Mouse (Mus musculus): ENCODE results near the gene Cpa4. TPM values are rescaled to one million over a fixed set of nuclear protein-coding genes. Genes with fewer than 3 reads are reported as not detected.

Gene Cpa4
- polyA plus RNA-seq, 1 experiment from 2014 or later = 5.6 TPM

DNA sequence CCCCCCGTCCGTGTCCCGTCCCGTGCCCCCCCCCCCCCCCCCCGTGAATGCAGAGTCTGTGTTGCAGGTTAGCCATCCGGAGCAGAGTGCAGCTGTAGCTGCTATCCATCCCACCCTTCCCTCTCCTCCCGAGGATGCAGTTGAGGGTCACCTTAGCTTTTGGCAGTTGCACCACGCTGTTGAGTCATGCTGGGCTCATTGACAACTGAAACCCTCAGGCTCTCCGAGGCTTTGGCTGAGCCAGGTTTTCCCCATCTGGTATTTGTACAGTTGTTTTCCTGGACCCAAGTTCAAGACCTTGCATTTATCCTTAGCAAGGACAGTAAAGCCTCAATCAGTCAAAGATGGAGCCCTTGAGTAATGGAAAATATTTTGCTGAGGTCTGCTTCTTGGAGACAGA, 12.1 kb upstream of the Cpa4 start:
- H3K4me1 ChIP-seq (replicated peaks; ENCODE audit: control insufficient read depth, insufficient read depth, low read length) = peaks cover 6% of the 10 kb centered on the region; the same call in 1 of the 2 replicates
- no peak overlapping the region for H3K4me2 ChIP-seq (ENCODE audit: low read depth, low read length, severe bottlenecking)
- H3K36me3 ChIP-seq (ENCODE audit: control insufficient read depth, insufficient read depth, low read length) = no peaks in the 10 kb centered on the region
- H3K27ac ChIP-seq (ENCODE audit: low read depth, low read length) = no peak overlapping the region
- no peak overlapping the region for H3K4me3 ChIP-seq (ENCODE audit: low read depth, low read length)
- no peaks in the 10 kb centered on the region; the same call in 1 of the 2 replicates for H3K9me3 ChIP-seq (ENCODE audit: control insufficient read depth, low read length)
- WGBS = 21% methylated on average over 5 of the region's 9 CpGs
- ATAC-seq (replicated peaks; ENCODE audit: low FRiP score) (no peak), DNase-seq (ENCODE audit: low spot score) (no peak)
- H3K9ac ChIP-seq (ENCODE audit: low read length) = no peak overlapping the region
- no peaks in the 10 kb centered on the region for H3K27me3 ChIP-seq (ENCODE audit: control insufficient read depth, insufficient read depth, low read length)

DNA sequence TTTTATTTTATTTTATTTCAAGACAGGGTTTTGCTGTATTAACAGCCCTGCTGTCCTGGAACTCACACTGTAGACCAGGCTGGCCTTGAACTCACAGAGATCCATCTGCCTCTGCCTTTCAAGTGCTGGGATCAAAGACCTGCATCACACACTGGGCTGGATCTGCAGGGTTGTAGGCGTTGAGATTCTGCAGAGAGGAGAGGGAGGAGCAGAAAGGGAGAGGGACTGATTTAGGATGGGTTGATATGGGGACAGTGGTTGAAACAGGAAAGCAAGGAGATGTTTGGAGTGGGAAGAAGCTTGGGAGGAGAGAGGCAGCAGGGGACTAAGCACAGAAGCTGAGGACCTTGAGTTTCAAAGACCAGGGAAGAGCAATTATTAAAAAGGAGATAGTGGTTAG, 8.4 kb upstream of the Cpa4 start:
- WGBS = 80% methylated on average over 1 of the region's 1 CpGs
- Histone ChIP-seq H3K36me3 (ENCODE audit: control insufficient read depth, insufficient read depth, low read length) (no peaks in the 10 kb centered on the region), H3K4me3 (ENCODE audit: low read depth, low read length) (no peak overlapping the region), H3K4me2 (ENCODE audit: low read depth, low read length, severe bottlenecking) (no peak overlapping the region), H3K27me3 (ENCODE audit: control insufficient read depth, insufficient read depth, low read length) (no peaks in the 10 kb centered on the region), H3K9ac (ENCODE audit: low read length) (no peak overlapping the region), H3K9me3 (ENCODE audit: control insufficient read depth, low read length) (no peaks in the 10 kb centered on the region), H3K4me1 (replicated peaks; ENCODE audit: control insufficient read depth, insufficient read depth, low read length) (no peaks in the 10 kb centered on the region), H3K27ac (ENCODE audit: low read depth, low read length) (no peak overlapping the region)
- DNase-seq (ENCODE audit: low spot score) = no peak
- ATAC-seq (replicated peaks; ENCODE audit: low FRiP score) = no peak

DNA sequence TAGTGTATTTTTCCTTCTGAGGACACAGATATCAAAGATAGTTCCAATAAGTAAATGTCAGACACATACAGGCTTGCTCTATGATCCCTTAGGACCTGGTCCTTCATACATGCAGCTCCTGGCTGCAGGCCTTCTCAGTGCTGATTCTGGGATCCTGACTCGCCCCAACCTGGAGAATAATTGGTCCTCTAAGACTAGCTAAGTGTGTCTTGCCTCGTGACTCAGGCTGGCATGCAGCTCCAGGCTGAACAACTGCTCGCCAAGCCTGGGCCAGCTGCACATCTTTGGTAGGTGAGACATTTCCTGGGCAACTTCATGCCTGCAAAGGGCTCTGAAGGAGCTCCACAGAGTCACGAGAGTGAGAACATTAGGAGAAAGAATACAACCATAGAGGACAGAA, 6.0 kb upstream of the Cpa4 start:
- Histone ChIP-seq H3K9me3 (ENCODE audit: control insufficient read depth, low read length) (no peaks in the 10 kb centered on the region), H3K9ac (ENCODE audit: low read length) (no peak overlapping the region), H3K4me3 (ENCODE audit: low read depth, low read length) (no peak overlapping the region), H3K4me1 (replicated peaks; ENCODE audit: control insufficient read depth, insufficient read depth, low read length) (no peaks in the 10 kb centered on the region), H3K27ac (ENCODE audit: low read depth, low read length) (no peak overlapping the region), H3K36me3 (ENCODE audit: control insufficient read depth, insufficient read depth, low read length) (no peaks in the 10 kb centered on the region), H3K27me3 (ENCODE audit: control insufficient read depth, insufficient read depth, low read length) (no peaks in the 10 kb centered on the region), H3K4me2 (ENCODE audit: low read depth, low read length, severe bottlenecking) (no peak overlapping the region)
- WGBS = 83% methylated on average over 4 of the region's 4 CpGs
- DNase-seq (ENCODE audit: low spot score) = no peak
- ATAC-seq (replicated peaks; ENCODE audit: low FRiP score) = no peak

DNA sequence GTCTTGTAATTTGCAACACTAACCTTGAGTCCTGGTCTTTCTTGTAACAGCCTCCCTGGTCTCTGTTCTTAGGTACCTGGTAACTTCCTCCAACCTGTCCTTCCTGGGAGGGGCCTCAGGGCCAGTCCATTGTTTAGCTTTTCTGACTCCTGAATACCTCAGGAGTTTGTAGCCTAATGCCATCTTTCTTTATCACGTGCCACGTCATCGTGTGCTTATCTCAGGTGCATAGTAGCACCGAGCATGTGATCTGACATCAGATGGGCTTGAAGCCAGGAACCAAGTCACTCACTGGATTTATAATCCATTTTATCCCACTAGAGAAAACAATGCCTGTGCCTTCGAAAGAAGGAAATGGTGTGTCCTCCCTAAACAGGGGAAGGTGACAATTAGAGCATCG, 4.6 kb upstream of the Cpa4 start:
- Histone ChIP-seq H3K27ac (ENCODE audit: low read depth, low read length) (no peak overlapping the region), H3K9ac (ENCODE audit: low read length) (no peak overlapping the region), H3K4me3 (ENCODE audit: low read depth, low read length) (no peak overlapping the region), H3K9me3 (ENCODE audit: control insufficient read depth, low read length) (no peaks in the 10 kb centered on the region), H3K27me3 (ENCODE audit: control insufficient read depth, insufficient read depth, low read length) (no peaks in the 10 kb centered on the region), H3K4me1 (replicated peaks; ENCODE audit: control insufficient read depth, insufficient read depth, low read length) (no peaks in the 10 kb centered on the region), H3K4me2 (ENCODE audit: low read depth, low read length, severe bottlenecking) (no peak overlapping the region), H3K36me3 (ENCODE audit: control insufficient read depth, insufficient read depth, low read length) (no peaks in the 10 kb centered on the region)
- no peak for DNase-seq (ENCODE audit: low spot score)
- no peak for ATAC-seq (replicated peaks; ENCODE audit: low FRiP score)
- 87% methylated on average over 6 of the region's 6 CpGs for WGBS

DNA sequence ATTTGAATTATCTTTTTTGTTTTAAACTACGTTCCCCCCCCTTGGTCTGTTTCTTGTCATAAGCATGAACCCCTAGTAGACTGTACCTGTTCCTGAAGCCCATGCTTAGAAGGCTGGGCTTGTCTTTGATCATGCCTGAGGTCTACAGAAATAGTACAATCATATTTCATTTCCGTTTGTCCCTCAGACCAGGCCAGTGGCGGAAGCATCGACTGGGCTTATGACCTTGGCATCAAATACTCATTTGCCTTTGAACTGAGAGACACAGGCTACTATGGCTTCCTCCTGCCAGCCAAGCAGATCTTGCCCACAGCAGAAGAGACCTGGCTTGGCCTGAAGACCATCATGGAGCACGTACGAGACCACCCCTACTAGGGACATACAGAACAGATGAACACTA, 4.1 kb upstream of the Cpa4 start:
- no peaks in the 10 kb centered on the region for H3K27me3 ChIP-seq (ENCODE audit: control insufficient read depth, insufficient read depth, low read length)
- 95% methylated on average over 6 of the region's 6 CpGs for WGBS
- H3K4me2 ChIP-seq (ENCODE audit: low read depth, low read length, severe bottlenecking) = no peak overlapping the region
- H3K27ac ChIP-seq (ENCODE audit: low read depth, low read length) = no peak overlapping the region
- no peaks in the 10 kb centered on the region for H3K4me1 ChIP-seq (replicated peaks; ENCODE audit: control insufficient read depth, insufficient read depth, low read length)
- H3K9ac ChIP-seq (ENCODE audit: low read length) = no peak overlapping the region
- DNase-seq (ENCODE audit: low spot score) (no peak), ATAC-seq (replicated peaks; ENCODE audit: low FRiP score) (no peak)
- no peak overlapping the region for H3K4me3 ChIP-seq (ENCODE audit: low read depth, low read length)
- H3K9me3 ChIP-seq (ENCODE audit: control insufficient read depth, low read length) = no peaks in the 10 kb centered on the region
- H3K36me3 ChIP-seq (ENCODE audit: control insufficient read depth, insufficient read depth, low read length) = no peaks in the 10 kb centered on the region

DNA sequence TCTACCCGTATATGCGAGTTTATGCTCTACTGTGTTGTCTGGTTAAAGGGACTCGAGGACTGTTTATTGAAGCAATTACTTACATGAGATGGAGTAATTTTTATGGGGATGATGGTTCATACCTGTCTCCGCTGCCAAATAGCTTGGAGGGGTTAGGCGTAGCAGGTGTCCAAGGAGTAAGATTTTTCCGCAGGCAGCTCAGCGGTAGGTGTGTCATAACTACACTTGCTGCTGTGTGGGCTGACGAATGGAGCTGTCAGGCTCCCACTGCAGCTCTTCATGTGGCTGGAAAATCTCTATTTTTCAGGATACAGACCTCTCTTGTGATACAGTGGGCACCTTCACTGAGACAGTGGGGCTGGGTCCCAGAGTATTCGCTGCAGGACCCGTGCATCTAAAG, 1.2 kb downstream of the Cpa4 start:
- WGBS = 92% methylated on average over 10 of the region's 10 CpGs
- H3K27me3 ChIP-seq (ENCODE audit: control insufficient read depth, insufficient read depth, low read length) = no peaks in the 10 kb centered on the region
- H3K27ac ChIP-seq (ENCODE audit: low read depth, low read length) = no peak overlapping the region
- peaks cover 7% of the 10 kb centered on the region for H3K4me1 ChIP-seq (replicated peaks; ENCODE audit: control insufficient read depth, insufficient read depth, low read length)
- DNase-seq (ENCODE audit: low spot score) (no peak), ATAC-seq (replicated peaks; ENCODE audit: low FRiP score) (no peak)
- no peak overlapping the region for H3K4me2 ChIP-seq (ENCODE audit: low read depth, low read length, severe bottlenecking)
- no peak overlapping the region for H3K4me3 ChIP-seq (ENCODE audit: low read depth, low read length)
- H3K9ac ChIP-seq (ENCODE audit: low read length) = no peak overlapping the region
- H3K9me3 ChIP-seq (ENCODE audit: control insufficient read depth, low read length) = no peaks in the 10 kb centered on the region
- no peaks in the 10 kb centered on the region for H3K36me3 ChIP-seq (ENCODE audit: control insufficient read depth, insufficient read depth, low read length)

DNA sequence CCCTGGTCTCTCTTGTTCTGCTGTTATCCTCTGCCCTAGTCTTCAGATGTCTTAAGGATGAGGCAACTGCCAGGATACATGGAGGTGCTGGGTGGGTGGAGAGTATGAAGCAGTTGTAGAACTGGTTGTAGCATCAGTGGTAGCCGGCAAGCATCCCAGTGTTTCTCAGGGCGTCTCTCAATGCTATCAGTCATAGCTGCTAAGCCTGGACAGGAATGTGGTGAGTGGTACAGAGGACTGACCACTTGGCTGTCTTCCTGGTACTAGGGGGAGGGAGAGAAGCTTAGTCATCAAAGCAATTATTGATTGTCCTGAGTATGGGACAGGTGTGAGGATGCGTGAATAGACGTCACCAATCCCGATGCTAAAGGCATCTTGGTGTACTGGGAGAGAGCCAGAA, 1.8 kb downstream of the Cpa4 start:
- no peaks in the 10 kb centered on the region for H3K27me3 ChIP-seq (ENCODE audit: control insufficient read depth, insufficient read depth, low read length)
- H3K9me3 ChIP-seq (ENCODE audit: control insufficient read depth, low read length) = no peaks in the 10 kb centered on the region
- WGBS = 96% methylated on average over 5 of the region's 5 CpGs
- peaks cover 7% of the 10 kb centered on the region for H3K4me1 ChIP-seq (replicated peaks; ENCODE audit: control insufficient read depth, insufficient read depth, low read length)
- no peak for ATAC-seq (replicated peaks; ENCODE audit: low FRiP score)
- no peak overlapping the region for H3K4me3 ChIP-seq (ENCODE audit: low read depth, low read length)
- DNase-seq (ENCODE audit: low spot score) = no peak
- H3K27ac ChIP-seq (ENCODE audit: low read depth, low read length) = no peak overlapping the region
- H3K9ac ChIP-seq (ENCODE audit: low read length) = no peak overlapping the region
- H3K36me3 ChIP-seq (ENCODE audit: control insufficient read depth, insufficient read depth, low read length) = no peaks in the 10 kb centered on the region
- no peak overlapping the region for H3K4me2 ChIP-seq (ENCODE audit: low read depth, low read length, severe bottlenecking)

DNA sequence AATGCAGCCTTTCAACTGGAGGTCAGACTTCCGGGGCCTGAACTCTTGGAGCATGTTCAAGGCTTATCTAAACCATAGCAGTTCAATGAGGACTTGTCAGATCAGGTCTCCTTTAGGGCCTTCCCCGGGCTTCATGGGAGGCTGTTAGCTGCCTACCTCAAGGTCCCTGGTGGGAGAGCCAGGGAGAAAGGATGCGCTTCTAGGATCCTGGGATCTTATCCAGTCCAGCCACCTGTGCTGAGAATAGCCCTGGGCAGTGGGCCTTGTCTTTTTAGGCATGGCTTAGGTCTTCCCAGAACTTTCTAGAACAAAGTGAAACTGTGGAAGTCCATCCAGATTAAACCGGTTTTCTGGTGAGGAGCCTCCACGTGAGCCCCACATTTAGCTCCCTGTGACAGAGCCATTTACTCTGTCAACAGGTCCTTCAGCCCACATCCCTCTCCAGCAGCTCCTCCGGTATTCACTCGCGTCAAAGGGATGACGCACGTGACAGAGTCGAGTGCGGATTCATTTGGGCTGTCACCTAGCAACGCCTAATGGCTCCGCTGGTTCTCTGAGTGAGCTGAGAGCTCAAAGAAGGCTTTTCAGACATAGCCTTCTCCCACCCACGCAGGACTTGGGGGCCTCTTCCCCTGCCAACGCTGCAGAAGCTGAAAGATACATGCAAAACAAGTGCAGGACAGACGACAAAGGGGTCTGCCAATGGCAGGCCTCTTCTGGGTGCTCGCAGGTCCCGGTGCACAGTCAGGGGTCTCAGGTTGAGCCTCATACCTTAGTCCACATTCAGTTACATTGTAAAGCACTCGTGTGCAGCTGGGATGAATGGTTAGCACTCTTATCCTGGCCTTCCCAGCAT, 4.5 kb downstream of the Cpa4 start:
- peak overlapping the region; percentile 14; the same call in 1 of the 2 replicates for H3K9ac ChIP-seq (ENCODE audit: low read length)
- H3K4me1 ChIP-seq (replicated peaks; ENCODE audit: control insufficient read depth, insufficient read depth, low read length) = peaks cover 7% of the 10 kb centered on the region
- no peaks in the 10 kb centered on the region for H3K27me3 ChIP-seq (ENCODE audit: control insufficient read depth, insufficient read depth, low read length)
- H3K36me3 ChIP-seq (ENCODE audit: control insufficient read depth, insufficient read depth, low read length) = no peaks in the 10 kb centered on the region
- peak overlapping the region; percentile 84 for H3K27ac ChIP-seq (ENCODE audit: low read depth, low read length)
- ATAC-seq (replicated peaks; ENCODE audit: low FRiP score) = peak; percentile 91
- WGBS = 37% methylated on average over 20 of the region's 20 CpGs
- H3K4me2 ChIP-seq (ENCODE audit: low read depth, low read length, severe bottlenecking) = no peak overlapping the region
- no peak overlapping the region for H3K4me3 ChIP-seq (ENCODE audit: low read depth, low read length)
- no peaks in the 10 kb centered on the region for H3K9me3 ChIP-seq (ENCODE audit: control insufficient read depth, low read length)
- DNase-seq (ENCODE audit: low spot score) = peak; percentile 80

DNA sequence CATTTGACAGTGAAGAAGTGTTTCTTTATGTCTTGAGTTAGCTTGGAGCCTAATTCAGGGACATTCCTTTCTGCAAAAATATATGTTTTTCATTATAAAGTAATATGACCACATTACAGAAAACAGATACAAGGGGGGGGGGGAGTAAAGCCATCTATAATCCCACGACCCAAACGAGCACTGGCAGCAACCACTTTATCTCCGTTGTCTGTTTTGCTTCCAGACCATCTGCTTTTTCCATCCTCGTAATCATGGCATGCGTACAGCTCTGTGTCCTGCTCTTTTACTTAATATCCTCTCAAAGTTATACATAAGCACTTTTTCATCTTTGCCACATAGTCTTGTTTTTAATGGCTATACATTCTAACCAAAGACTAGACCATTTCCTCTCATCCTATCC, 5.2 kb downstream of the Cpa4 start:
- H3K27ac ChIP-seq (ENCODE audit: low read depth, low read length) = peak overlapping the region; percentile 84
- DNase-seq (ENCODE audit: low spot score) (no peak), ATAC-seq (replicated peaks; ENCODE audit: low FRiP score) (no peak)
- H3K4me2 ChIP-seq (ENCODE audit: low read depth, low read length, severe bottlenecking) = no peak overlapping the region
- H3K9ac ChIP-seq (ENCODE audit: low read length) = no peak overlapping the region; the same call in 1 of the 2 replicates
- peaks cover 7% of the 10 kb centered on the region for H3K4me1 ChIP-seq (replicated peaks; ENCODE audit: control insufficient read depth, insufficient read depth, low read length)
- 75% methylated on average over 5 of the region's 5 CpGs for WGBS
- no peak overlapping the region for H3K4me3 ChIP-seq (ENCODE audit: low read depth, low read length)
- no peaks in the 10 kb centered on the region for H3K9me3 ChIP-seq (ENCODE audit: control insufficient read depth, low read length)
- no peaks in the 10 kb centered on the region for H3K27me3 ChIP-seq (ENCODE audit: control insufficient read depth, insufficient read depth, low read length)
- no peaks in the 10 kb centered on the region for H3K36me3 ChIP-seq (ENCODE audit: control insufficient read depth, insufficient read depth, low read length)
